13 mouse cellular contexts compared by ENCODE assay signal in the genomic region with DNA sequence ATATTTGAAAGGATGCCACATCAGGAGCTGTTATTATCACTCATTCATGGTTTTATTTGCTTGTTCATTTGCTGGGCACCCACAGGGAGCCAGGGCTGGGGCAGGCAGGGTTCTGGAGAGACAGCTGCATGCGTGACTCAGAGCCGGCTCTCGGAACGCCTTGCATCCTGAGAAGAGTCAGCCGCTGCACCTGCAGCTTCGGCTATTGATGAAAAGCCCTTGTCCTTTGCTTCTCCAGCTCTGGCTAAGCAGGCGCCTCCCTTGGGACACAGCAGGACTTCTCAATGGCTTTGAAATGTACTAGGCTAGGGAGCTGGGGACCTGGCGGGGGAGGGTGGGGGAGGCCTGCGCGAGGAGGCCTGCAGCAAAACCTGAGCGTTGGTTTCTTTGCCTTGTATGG. TPM values are rescaled to one million over a fixed set of nuclear protein-coding genes. Genes with fewer than 3 reads are reported as not detected.
DNase-seq lines count a peak whose midpoint lies in the region; ATAC-seq lines count a peak whose summit lies in the region.
"Had no signal": no experiment of that assay in that cellular context is flagged by ENCODE, and none has a peak within 500 bp of the region (broad histone marks: within the 10 kb centered on the region; RNA-seq: fewer than 3 reads in every experiment).

No protein-coding gene starts in this region.

- no peak overlapping the region for H3K4me2 ChIP-seq in neural tube, embryonic 11.5 days (ENCODE audit: low read depth)
- peak overlapping the region; percentile 10; the same call in 1 of the 2 replicates for H3K4me2 ChIP-seq in embryonic facial prominence, embryonic 11.5 days (ENCODE audit: low read depth, low read length)
- 0 out of 2 replicates have a peak overlapping the region, but pooled peaks have one; percentile 12 for H3K4me2 ChIP-seq in hindbrain, embryonic 14.5 days (replicated peaks)
- peak overlapping the region; percentile 24; the same call in 1 of the 2 replicates for H3K4me2 ChIP-seq in neural tube, embryonic 14.5 days (ENCODE audit: low read depth, low read length)

- no peak for ATAC-seq in neural tube, embryonic 11.5 days (ENCODE audit: insufficient read depth, low FRiP score, low TSS enrichment)
- ATAC-seq in embryonic facial prominence, embryonic 11.5 days (replicated peaks; ENCODE audit: insufficient number of reproducible peaks, low FRiP score, low TSS enrichment, low read depth): no peak
- ATAC-seq in hindbrain, embryonic 14.5 days (ENCODE audit: low FRiP score): no peak
- no peak for ATAC-seq in neural tube, embryonic 14.5 days (ENCODE audit: low read depth)

- peak overlapping the region; percentile 23; the same call in 1 of the 2 replicates for H3K9ac ChIP-seq in neural tube, embryonic 11.5 days (ENCODE audit: low read length)
- H3K9ac ChIP-seq in embryonic facial prominence, embryonic 11.5 days (replicated peaks; ENCODE audit: low read length): 0 out of 2 replicates have a peak overlapping the region, but pooled peaks have one; percentile 28
- peak overlapping the region; percentile 42 for H3K9ac ChIP-seq in hindbrain, embryonic 14.5 days
- no peak overlapping the region for H3K9ac ChIP-seq in neural tube, embryonic 14.5 days (replicated peaks; ENCODE audit: low read depth, low read length)

- DNase-seq in neural tube, embryonic 11.5 days (ENCODE audit: low spot score): no peak
- DNase-seq in neural tube, embryonic 10.5 days (ENCODE audit: extremely low spot score, low spot score): no peak
- no peak for DNase-seq in embryonic facial prominence, embryonic 11.5 days (ENCODE audit: low spot score)
- no peak for DNase-seq in hindbrain, embryonic 14.5 days (ENCODE audit: low spot score)
- no peak for DNase-seq in layer of hippocampus, adult 8-10 months (ENCODE audit: low spot score in 2 of 2)
- DNase-seq in gastrocnemius, adult 18-20 months (ENCODE audit: low spot score): no peak
- DNase-seq in urinary bladder, adult 2 months (ENCODE audit: low spot score): no peak
- DNase-seq: adrenal gland, postnatal 36 days; cerebellum, adult 9-11 months; kidney, postnatal 14 days; lung, adult 2 months had no signal

- H3K9me3 ChIP-seq in neural tube, embryonic 11.5 days (ENCODE audit: control insufficient read depth, low read length): no peaks in the 10 kb centered on the region
- no peaks in the 10 kb centered on the region for H3K9me3 ChIP-seq in embryonic facial prominence, embryonic 11.5 days (replicated peaks; ENCODE audit: control insufficient read depth, low read length)
- H3K9me3 ChIP-seq in hindbrain, embryonic 14.5 days (ENCODE audit: control insufficient read depth, low read length): no peaks in the 10 kb centered on the region
- H3K9me3 ChIP-seq in neural tube, embryonic 14.5 days (ENCODE audit: control insufficient read depth, low read length): no peaks in the 10 kb centered on the region

- H3K27ac ChIP-seq in neural tube, embryonic 11.5 days (ENCODE audit: low read depth, low read length): no peak overlapping the region
- H3K27ac ChIP-seq in embryonic facial prominence, embryonic 11.5 days (replicated peaks; ENCODE audit: low read depth, low read length): no peak overlapping the region
- peak overlapping the region; percentile 59 for H3K27ac ChIP-seq in hindbrain, embryonic 14.5 days
- peak overlapping the region; percentile 34; the same call in 1 of the 2 replicates for H3K27ac ChIP-seq in neural tube, embryonic 14.5 days (ENCODE audit: low read depth, low read length)

- WGBS in neural tube, embryonic 11.5 days: 9% methylated on average over 11 of the region's 11 CpGs
- 13% methylated on average over 11 of the region's 11 CpGs for WGBS in embryonic facial prominence, embryonic 11.5 days
- WGBS in hindbrain, embryonic 14.5 days: 9% methylated on average over 11 of the region's 11 CpGs
- WGBS in neural tube, embryonic 14.5 days: 7% methylated on average over 11 of the region's 11 CpGs

- H3K27me3 ChIP-seq in neural tube, embryonic 11.5 days (ENCODE audit: control insufficient read depth, insufficient read depth, low read length): no peaks in the 10 kb centered on the region
- H3K27me3 ChIP-seq in embryonic facial prominence, embryonic 11.5 days (ENCODE audit: control insufficient read depth, insufficient read depth, low read length): no peaks in the 10 kb centered on the region
- H3K27me3 ChIP-seq in hindbrain, embryonic 14.5 days (ENCODE audit: control insufficient read depth, insufficient read depth, low read length): no peaks in the 10 kb centered on the region
- no peaks in the 10 kb centered on the region for H3K27me3 ChIP-seq in neural tube, embryonic 14.5 days (ENCODE audit: control insufficient read depth, insufficient read depth, low read length)

- H3K36me3 ChIP-seq in neural tube, embryonic 11.5 days (ENCODE audit: control insufficient read depth, insufficient read depth, low read length): no peaks in the 10 kb centered on the region
- no peaks in the 10 kb centered on the region for H3K36me3 ChIP-seq in embryonic facial prominence, embryonic 11.5 days (replicated peaks; ENCODE audit: control insufficient read depth, insufficient read depth, low read depth, low read length)
- H3K36me3 ChIP-seq in hindbrain, embryonic 14.5 days (replicated peaks; ENCODE audit: control insufficient read depth, insufficient read depth): no peaks in the 10 kb centered on the region
- H3K36me3 ChIP-seq in neural tube, embryonic 14.5 days (ENCODE audit: control insufficient read depth, insufficient read depth, low read length): no peaks in the 10 kb centered on the region

- peaks cover 22% of the 10 kb centered on the region for H3K4me1 ChIP-seq in neural tube, embryonic 11.5 days (ENCODE audit: control insufficient read depth, insufficient read depth, low read length)
- no peaks in the 10 kb centered on the region; the same call in 1 of the 2 replicates for H3K4me1 ChIP-seq in embryonic facial prominence, embryonic 11.5 days (ENCODE audit: control insufficient read depth, insufficient read depth, low read length)
- H3K4me1 ChIP-seq in hindbrain, embryonic 14.5 days (replicated peaks; ENCODE audit: control insufficient read depth, insufficient read depth, low read length): peaks cover 36% of the 10 kb centered on the region
- peaks cover 30% of the 10 kb centered on the region for H3K4me1 ChIP-seq in neural tube, embryonic 14.5 days (ENCODE audit: control insufficient read depth, insufficient read depth, low read length)

- no peak overlapping the region for H3K4me3 ChIP-seq in neural tube, embryonic 11.5 days (ENCODE audit: low read depth, low read length)
- H3K4me3 ChIP-seq in embryonic facial prominence, embryonic 11.5 days (ENCODE audit: low read depth, low read length): no peak overlapping the region
- no peak overlapping the region for H3K4me3 ChIP-seq in hindbrain, embryonic 14.5 days (replicated peaks; ENCODE audit: low read length)
- no peak overlapping the region for H3K4me3 ChIP-seq in neural tube, embryonic 14.5 days (ENCODE audit: low read depth, low read length)
- H3K4me3 ChIP-seq: myocyte had no signal

RNA-seq across cellular contexts. Expression of a gene that starts 23.8 kb away (rescaled TPM):
- polyA plus RNA-seq in neural tube, embryonic 11.5 days (2014; fragmentation: Nextera tagmentation; extraction: Ambion mirVana): 5.0 and 5.3 TPM in 2 replicates
- 2.7 and 3.0 TPM in 2 replicates for polyA plus RNA-seq in embryonic facial prominence, embryonic 11.5 days (2014; fragmentation: Nextera tagmentation; extraction: Ambion mirVana)
- 9.8 and 10.1 TPM in 2 replicates for polyA plus RNA-seq in hindbrain, embryonic 14.5 days (2014; fragmentation: Nextera tagmentation; extraction: Ambion mirVana)
- 9.9 and 11.5 TPM in 2 replicates for polyA plus RNA-seq in neural tube, embryonic 14.5 days (2014; fragmentation: Nextera tagmentation; extraction: Ambion mirVana)
- total RNA-seq in layer of hippocampus, adult 8-10 months (2022): 100 to 1,000 TPM; 138 to 175 (median 160) TPM
- total RNA-seq in gastrocnemius, adult 18-20 months (2021): 10 to 100 TPM; 13.8 to 15.4 TPM
- 45.4 and 60.4 TPM in 2 replicates for polyA plus RNA-seq in urinary bladder, adult 2 months (2012; rRNA removed)

Comparison
In these comparisons a context has a peak if more than half of its experiments do, and no peak if none do; other contexts are left out.
1. H3K27ac ChIP-seq: peak in hindbrain, embryonic 14.5 days (single experiment) and neural tube, embryonic 14.5 days (single experiment); none in neural tube, embryonic 11.5 days (single experiment) and embryonic facial prominence, embryonic 11.5 days (single experiment).